Mouse (Mus musculus) kidney, postnatal 0 days (tissue): ENCODE measurements around the gene Hsph1. TPM values are rescaled to one million over a fixed set of nuclear protein-coding genes. Genes with fewer than 3 reads are reported as not detected.
A peak's percentile ranks its signal among the peaks of the same experiment; 100 is the strongest.

ENCODE experiments used
- ATAC-seq: fragments of 200-750 bp; cut with Nextera tagmentation; replicated peaks from 2 replicates; pipeline ENCODE4 v1.8.0; 2017; ENCODE audit warnings: low read depth, moderate number of reproducible peaks, moderate TSS enrichment, moderate library complexity; ENCODE audit not compliant: low FRiP score
- DNase-seq: peaks from one replicate; pipeline ENCODE4 v3.0.0-alpha.2; 2016; ENCODE audit warnings: low spot score
- H3K27ac ChIP-seq: fragments of 300-500 bp; sonication (generic); 2 replicates; pipeline ENCODE4 v1.5.1; 2014; ENCODE audit warnings: mild to moderate bottlenecking
- H3K27me3 ChIP-seq: fragments of 300-500 bp; sonication (generic); 2 replicates; pipeline ENCODE4 v1.6.1; 2014; ENCODE audit warnings: low read length, mixed read lengths; ENCODE audit not compliant: insufficient read depth
- H3K36me3 ChIP-seq: fragments of 300-500 bp; sonication (generic); 2 replicates; pipeline ENCODE4 v1.6.1; 2014; ENCODE audit warnings: low read length, mixed read lengths; ENCODE audit not compliant: insufficient read depth
- H3K4me1 ChIP-seq: fragments of 300-500 bp; sonication (generic); replicated peaks from 2 replicates; pipeline ENCODE4 v1.6.1; 2014; ENCODE audit warnings: antibody characterized with exemption, low read length, mixed read lengths; ENCODE audit not compliant: insufficient read depth
- H3K4me2 ChIP-seq: fragments of 300-500 bp; sonication (generic); 2 replicates; pipeline ENCODE4 v1.6.1; 2014; ENCODE audit warnings: mild to moderate bottlenecking, low read length, moderate library complexity, mixed read lengths
- H3K4me3 ChIP-seq: fragments of 300-500 bp; sonication (generic); replicated peaks from 2 replicates; pipeline ENCODE4 v1.5.1; 2014; ENCODE audit warnings: low read depth, low read length
- H3K9ac ChIP-seq: fragments of 300-500 bp; sonication (generic); 2 replicates; pipeline ENCODE4 v1.6.1; 2014; ENCODE audit warnings: low read depth, low read length
- H3K9me3 ChIP-seq: fragments of 300-500 bp; sonication (generic); replicated peaks from 2 replicates; pipeline ENCODE4 v1.6.1; 2016; ENCODE audit warnings: low read length, inconsistent platforms, mixed read lengths
- CTCF ChIP-seq: IDR thresholded peaks from 2 replicates; pipeline ENCODE4 v1.5.1; 2016; ENCODE audit warnings: antibody characterized with exemption, low read depth, mild to moderate bottlenecking, moderate library complexity
- WGBS: fragments of 180-500 bp; shearing (Covaris S2); extraction: QIAGEN DNeasy Blood & Tissue Kit; methylation state at CpG from one replicate; pipeline ENCODE4 v1.1.7; 2014; 5-methylcytosine and 5-hydroxymethylcytosine counted together
- polyA plus RNA-seq: library from polyadenylated mRNA; unstranded; fragments of >200 nt; fragmentation: Nextera tagmentation; extraction: Ambion mirVana; gene quantifications from 2 replicates; pipeline ENCODE4 v1.2.1, GENCODE M21; 2015

Hsph1 gene
- polyA plus RNA-seq, 1 experiment from 2014 or later, result 25.0 TPM

DNA sequence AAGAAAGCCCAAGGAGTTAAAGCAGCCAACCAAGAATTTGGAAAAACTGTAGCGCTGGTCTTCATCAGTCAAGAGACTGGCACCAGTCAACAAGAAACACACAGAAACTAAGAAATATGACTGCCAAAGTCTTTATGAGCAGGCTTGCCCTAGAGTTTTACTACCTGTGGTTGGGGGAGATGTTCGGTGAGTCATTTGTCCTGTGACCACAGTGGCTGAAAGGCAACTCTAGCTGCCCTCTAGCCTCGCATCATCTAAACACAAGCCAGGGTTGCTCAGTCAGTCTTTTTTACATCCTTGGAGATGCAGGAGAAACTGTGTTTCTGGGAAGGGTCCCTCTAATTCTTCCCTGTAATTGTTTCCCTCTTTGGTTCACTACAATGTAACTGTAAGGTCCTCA, 41.0 kb upstream of the Hsph1 start:
- Histone ChIP-seq H3K4me2 (no peak overlapping the region), H3K36me3 (no peaks in the 10 kb centered on the region), H3K4me1 (peaks cover 11% of the 10 kb centered on the region), H3K27ac (no peak overlapping the region), H3K9me3 (no peaks in the 10 kb centered on the region), H3K9ac (no peak overlapping the region), H3K27me3 (no peaks in the 10 kb centered on the region), H3K4me3 (no peak overlapping the region)
- WGBS, result 84% methylated on average over 3 of the region's 3 CpGs
- no peak for TF ChIP-seq CTCF
- ATAC-seq (no peak), DNase-seq (no peak)

DNA sequence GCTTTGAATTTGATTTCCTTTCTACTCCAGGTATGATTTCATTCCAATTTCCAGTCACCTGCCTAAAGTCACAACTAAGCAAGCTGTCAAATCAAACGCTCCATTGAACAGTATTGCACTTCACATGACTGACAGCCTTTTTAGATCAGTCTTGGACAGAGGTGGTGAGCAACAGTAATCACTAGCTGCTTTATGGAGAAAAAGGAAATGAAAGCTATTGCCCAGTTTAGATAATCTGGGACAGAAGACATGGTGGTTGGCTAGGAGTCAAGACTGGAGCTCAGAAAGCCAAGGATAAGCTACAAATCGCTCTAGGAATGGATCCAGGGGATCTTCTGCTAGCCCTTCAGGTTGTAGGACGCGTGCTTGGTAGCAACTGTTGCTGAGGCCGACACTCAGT, 27.2 kb upstream of the Hsph1 start:
- H3K27ac ChIP-seq, result no peak overlapping the region
- H3K27me3 ChIP-seq, result no peaks in the 10 kb centered on the region
- H3K4me2 ChIP-seq, result no peak overlapping the region
- TF ChIP-seq CTCF, result no peak
- 88% methylated on average over 5 of the region's 5 CpGs for WGBS
- H3K36me3 ChIP-seq, result no peaks in the 10 kb centered on the region
- no peaks in the 10 kb centered on the region for H3K9me3 ChIP-seq
- no peak overlapping the region for H3K9ac ChIP-seq
- no peak overlapping the region for H3K4me3 ChIP-seq
- ATAC-seq (no peak), DNase-seq (no peak)
- no peaks in the 10 kb centered on the region for H3K4me1 ChIP-seq

DNA sequence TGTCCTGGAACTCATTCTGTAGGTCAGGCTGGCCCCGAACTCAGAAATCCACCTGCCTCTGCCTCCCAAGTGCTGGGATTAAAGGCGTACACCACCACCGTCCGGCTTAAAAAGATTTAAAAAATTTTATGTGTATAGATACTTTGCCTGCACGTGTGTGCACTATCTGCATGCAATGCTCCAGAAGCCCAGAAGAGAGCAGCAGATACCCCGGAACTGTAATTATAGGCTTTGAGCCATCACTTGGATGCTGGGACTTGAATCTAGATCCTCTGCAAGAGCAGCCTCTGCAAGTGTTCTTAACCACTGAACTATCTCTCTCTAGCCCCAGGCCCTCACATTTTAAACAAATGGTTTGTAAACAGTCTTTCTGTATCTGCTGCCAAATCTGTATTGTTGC, 26.8 kb upstream of the Hsph1 start:
- H3K36me3 ChIP-seq, result no peaks in the 10 kb centered on the region
- H3K27ac ChIP-seq, result no peak overlapping the region
- TF ChIP-seq CTCF, result peak; percentile 27; the same call in 1 of the 2 replicates
- no peak overlapping the region for H3K4me2 ChIP-seq
- H3K4me3 ChIP-seq, result no peak overlapping the region
- H3K4me1 ChIP-seq, result no peaks in the 10 kb centered on the region
- no peaks in the 10 kb centered on the region for H3K27me3 ChIP-seq
- no peak overlapping the region for H3K9ac ChIP-seq
- WGBS, result 90% methylated on average over 6 of the region's 6 CpGs
- ATAC-seq (no peak), DNase-seq (no peak)
- no peaks in the 10 kb centered on the region for H3K9me3 ChIP-seq

GRCm38 (mm10) chr5:149661428-149661827, 25.3 kb upstream of the Hsph1 start:
- no peaks in the 10 kb centered on the region for H3K27me3 ChIP-seq
- no peaks in the 10 kb centered on the region for H3K4me1 ChIP-seq
- H3K4me3 ChIP-seq, result no peak overlapping the region
- no peak overlapping the region for H3K4me2 ChIP-seq
- no peaks in the 10 kb centered on the region for H3K9me3 ChIP-seq
- ATAC-seq (no peak), DNase-seq (no peak)
- WGBS, result 83% methylated on average over 6 of the region's 6 CpGs
- TF ChIP-seq CTCF, result 0 out of 2 replicates have a peak, but pooled peaks have one; percentile 12
- H3K9ac ChIP-seq, result no peak overlapping the region
- no peak overlapping the region for H3K27ac ChIP-seq
- H3K36me3 ChIP-seq, result no peaks in the 10 kb centered on the region

GRCm38 (mm10) chr5:149659414-149659780, 23.2 kb upstream of the Hsph1 start:
- 70% methylated on average over 7 of the region's 9 CpGs for WGBS
- ATAC-seq, result no peak

GRCm38 (mm10) chr5:149658741-149659413, 22.7 kb upstream of the Hsph1 start:
- H3K4me1 ChIP-seq, result no peaks in the 10 kb centered on the region
- no peaks in the 10 kb centered on the region for H3K9me3 ChIP-seq
- no peaks in the 10 kb centered on the region for H3K27me3 ChIP-seq
- H3K4me3 ChIP-seq, result no peak overlapping the region
- DNase-seq (no peak), ATAC-seq (no peak)
- no peaks in the 10 kb centered on the region for H3K36me3 ChIP-seq
- no peak overlapping the region for H3K27ac ChIP-seq
- no peak for TF ChIP-seq CTCF
- no peak overlapping the region for H3K9ac ChIP-seq
- no peak overlapping the region for H3K4me2 ChIP-seq
- 68% methylated on average over 9 of the region's 9 CpGs for WGBS

More at GRCm38 (mm10) chr5:149659414-149659780, 23.2 kb upstream of the Hsph1 start:
- Histone ChIP-seq H3K27ac (no peak overlapping the region), H3K27me3 (no peaks in the 10 kb centered on the region), H3K36me3 (no peaks in the 10 kb centered on the region), H3K9ac (no peak overlapping the region), H3K4me1 (no peaks in the 10 kb centered on the region), H3K4me3 (no peak overlapping the region), H3K4me2 (no peak overlapping the region), H3K9me3 (no peaks in the 10 kb centered on the region)
- no peak for DNase-seq
- TF ChIP-seq CTCF, result no peak

GRCm38 (mm10) chr5:149658022-149658421, 21.8 kb upstream of the Hsph1 start:
- Histone ChIP-seq H3K9me3 (no peaks in the 10 kb centered on the region), H3K9ac (no peak overlapping the region), H3K27me3 (no peaks in the 10 kb centered on the region), H3K36me3 (no peaks in the 10 kb centered on the region), H3K4me2 (no peak overlapping the region), H3K4me3 (no peak overlapping the region), H3K27ac (no peak overlapping the region), H3K4me1 (no peaks in the 10 kb centered on the region)
- WGBS, result 53% methylated on average over 3 of the region's 3 CpGs
- ATAC-seq, result no peak
- TF ChIP-seq CTCF, result no peak
- no peak for DNase-seq
